Mouse (Mus musculus) midbrain, postnatal 0 days (tissue): Measurements from ENCODE around the gene Gfy. TPM values are rescaled to one million over a fixed set of nuclear protein-coding genes. Genes with fewer than 3 reads are reported as not detected.

Experiments
- ATAC-seq: fragments of 200-750 bp; cut with Nextera tagmentation; 2 replicates; pipeline ENCODE4 v1.8.0; 2017; ENCODE audit warnings: moderate number of reproducible peaks, mild to moderate bottlenecking, moderate TSS enrichment, moderate library complexity; ENCODE audit not compliant: low FRiP score
- DNase-seq: peaks from one replicate; pipeline ENCODE4 v3.0.0-alpha.2; 2015; ENCODE audit warnings: low spot score
- H3K27ac ChIP-seq: fragments of 300-500 bp; sonication (generic); 2 replicates; pipeline ENCODE4 v1.5.1; 2014; ENCODE audit warnings: low read depth, mild to moderate bottlenecking, low read length, mixed read lengths
- H3K27me3 ChIP-seq: fragments of 300-500 bp; sonication (generic); 2 replicates; pipeline ENCODE4 v1.6.1; 2014; ENCODE audit warnings: low read length, control low read depth, mixed read lengths; ENCODE audit not compliant: insufficient read depth
- H3K36me3 ChIP-seq: fragments of 300-500 bp; sonication (generic); 2 replicates; pipeline ENCODE4 v1.6.1; 2014; ENCODE audit warnings: low read length, control low read depth, mixed read lengths; ENCODE audit not compliant: insufficient read depth
- H3K4me1 ChIP-seq: fragments of 300-500 bp; sonication (generic); 2 replicates; pipeline ENCODE4 v1.6.1; 2014; ENCODE audit warnings: mild to moderate bottlenecking, control low read depth, antibody characterized with exemption, low read length, mixed read lengths; ENCODE audit not compliant: insufficient read depth
- H3K4me2 ChIP-seq: fragments of 300-500 bp; sonication (generic); 2 replicates; pipeline ENCODE4 v1.6.1; 2014; ENCODE audit warnings: low read depth, mild to moderate bottlenecking, low read length, mixed read lengths; ENCODE audit not compliant: poor library complexity, severe bottlenecking
- H3K4me3 ChIP-seq: fragments of 300-500 bp; sonication (generic); 2 replicates; pipeline ENCODE4 v1.5.1; 2014; ENCODE audit warnings: low read depth, mild to moderate bottlenecking, low read length, moderate library complexity
- H3K9ac ChIP-seq: fragments of 300-500 bp; sonication (generic); replicated peaks from 2 replicates; pipeline ENCODE4 v1.6.1; 2014; ENCODE audit warnings: mild to moderate bottlenecking, low read length, moderate library complexity, mixed read lengths; ENCODE audit not compliant: poor library complexity, severe bottlenecking
- H3K9me3 ChIP-seq: fragments of 300-500 bp; sonication (generic); 2 replicates; pipeline ENCODE4 v1.6.1; 2016; ENCODE audit warnings: low read length, control low read depth
- CTCF ChIP-seq: IDR thresholded peaks from 2 replicates; pipeline ENCODE4 v1.5.1; 2016; ENCODE audit warnings: antibody characterized with exemption, mild to moderate bottlenecking
- WGBS: fragments of 180-500 bp; shearing (Covaris S2); extraction: QIAGEN DNeasy Blood & Tissue Kit; methylation state at CpG from one replicate; pipeline ENCODE4 v1.1.7; 2014; 5-methylcytosine and 5-hydroxymethylcytosine counted together
- polyA plus RNA-seq: library from polyadenylated mRNA; unstranded; fragments of >200 nt; fragmentation: Nextera tagmentation; extraction: Ambion mirVana; gene quantifications from 2 replicates; pipeline ENCODE4 v1.2.1, GENCODE M21; 2015
- total RNA-seq: library from RNA; depleted of rRNA; stranded (reverse); fragments of >200 nt; gene quantifications from 2 replicates; pipeline ENCODE4 v1.2.3, GENCODE M21; 2014

The Gfy gene
- total and polyA plus RNA-seq, 2 experiments from 2014 or later = 0.51 TPM; not detected in 1

- peaks cover 7% of the 10 kb centered on the region; the same call in 1 of the 2 replicates for H3K27me3 ChIP-seq
- no peaks in the 10 kb centered on the region for H3K9me3 ChIP-seq
- H3K27ac ChIP-seq = peak overlapping the region; percentile 57; the same call in 1 of the 2 replicates
- peak overlapping the region; percentile 42 for H3K4me3 ChIP-seq
- DNase-seq (peak; percentile 85), ATAC-seq (peak; percentile 72)
- H3K9ac ChIP-seq = peak overlapping the region; percentile 54; the same call in 1 of the 2 replicates
- WGBS = 6% methylated on average over 12 of the region's 13 CpGs
- H3K4me2 ChIP-seq = peak overlapping the region; percentile 67
- H3K4me1 ChIP-seq = peaks cover 5% of the 10 kb centered on the region; the same call in 1 of the 2 replicates
- no peaks in the 10 kb centered on the region for H3K36me3 ChIP-seq
- no peak for TF ChIP-seq CTCF
Measured at GRCm38 (mm10) chr7:45216442-45217183, 37.2 kb upstream of the Gfy start.

GRCm38 (mm10) chr7:45215673-45216441, 36.5 kb upstream of the Gfy start, which contains the start of gene Tead2:
Tead2 (plus strand) TSS chr7:45215753.
- DNase-seq (peak; percentile 12), ATAC-seq (peak; percentile 42)
- Histone ChIP-seq H3K36me3 (no peaks in the 10 kb centered on the region), H3K4me3 (peak within 1 kb of the TSS; percentile 42), H3K9ac (peak within 1 kb of the TSS; percentile 54), H3K4me1 (peaks cover 5% of the 10 kb centered on the region; the same call in 1 of the 2 replicates), H3K4me2 (peak within 1 kb of the TSS; percentile 67), H3K27ac (peak within 1 kb of the TSS; percentile 57; the same call in 1 of the 2 replicates), H3K27me3 (peaks cover 7% of the 10 kb centered on the region; the same call in 1 of the 2 replicates), H3K9me3 (no peaks in the 10 kb centered on the region)
- TF ChIP-seq CTCF = no peak
- WGBS = 1% methylated on average over 54 of the region's 55 CpGs

- Histone ChIP-seq H3K4me2 (no peak overlapping the region), H3K27ac (no peak overlapping the region), H3K9me3 (no peaks in the 10 kb centered on the region), H3K27me3 (peaks cover 15% of the 10 kb centered on the region), H3K4me1 (peaks cover 5% of the 10 kb centered on the region; the same call in 1 of the 2 replicates), H3K4me3 (no peak overlapping the region), H3K9ac (no peak overlapping the region), H3K36me3 (no peaks in the 10 kb centered on the region)
- 59% methylated on average over 5 of the region's 5 CpGs for WGBS
- no peak for ATAC-seq
- TF ChIP-seq CTCF = no peak
- no peak for DNase-seq
Measured at GRCm38 (mm10) chr7:45213708-45214107, 34.3 kb upstream of the Gfy start.

- Histone ChIP-seq H3K27ac (no peak overlapping the region), H3K4me2 (no peak overlapping the region), H3K27me3 (peaks cover 15% of the 10 kb centered on the region), H3K4me1 (peaks cover 5% of the 10 kb centered on the region; the same call in 1 of the 2 replicates), H3K4me3 (no peak overlapping the region), H3K9me3 (no peaks in the 10 kb centered on the region), H3K36me3 (no peaks in the 10 kb centered on the region), H3K9ac (no peak overlapping the region)
- DNase-seq (no peak), ATAC-seq (no peak)
- TF ChIP-seq CTCF = no peak
- 75% methylated on average over 7 of the region's 7 CpGs for WGBS
Measured at GRCm38 (mm10) chr7:45212356-45212755, 33.0 kb upstream of the Gfy start.

- ATAC-seq (no peak), DNase-seq (no peak)
- Histone ChIP-seq H3K4me3 (peak within 1 kb of the TSS; percentile 15; the same call in 1 of the 2 replicates), H3K27me3 (peaks cover 15% of the 10 kb centered on the region), H3K4me1 (peaks cover 5% of the 10 kb centered on the region; the same call in 1 of the 2 replicates), H3K9ac (no peak within 1 kb of the TSS; the same call in 1 of the 2 replicates), H3K9me3 (no peaks in the 10 kb centered on the region), H3K27ac (no peak within 1 kb of the TSS), H3K36me3 (no peaks in the 10 kb centered on the region), H3K4me2 (peak within 1 kb of the TSS; percentile 26)
- no peak for TF ChIP-seq CTCF
- WGBS = 9% methylated on average over 17 of the region's 17 CpGs
Measured at GRCm38 (mm10) chr7:45211851-45212251, 32.5 kb upstream of the Gfy start, which contains the start of gene Dkkl1. Dkkl1 (minus strand) TSS chr7:45212147.
